Mouse (Mus musculus) heart, adult 11 months (tissue): ENCODE measurements around the gene Edem1.

ENCODE experiments used
- DNase-seq: peaks from one replicate; pipeline ENCODE4 v3.0.0; 2022

The Edem1 gene

DNA sequence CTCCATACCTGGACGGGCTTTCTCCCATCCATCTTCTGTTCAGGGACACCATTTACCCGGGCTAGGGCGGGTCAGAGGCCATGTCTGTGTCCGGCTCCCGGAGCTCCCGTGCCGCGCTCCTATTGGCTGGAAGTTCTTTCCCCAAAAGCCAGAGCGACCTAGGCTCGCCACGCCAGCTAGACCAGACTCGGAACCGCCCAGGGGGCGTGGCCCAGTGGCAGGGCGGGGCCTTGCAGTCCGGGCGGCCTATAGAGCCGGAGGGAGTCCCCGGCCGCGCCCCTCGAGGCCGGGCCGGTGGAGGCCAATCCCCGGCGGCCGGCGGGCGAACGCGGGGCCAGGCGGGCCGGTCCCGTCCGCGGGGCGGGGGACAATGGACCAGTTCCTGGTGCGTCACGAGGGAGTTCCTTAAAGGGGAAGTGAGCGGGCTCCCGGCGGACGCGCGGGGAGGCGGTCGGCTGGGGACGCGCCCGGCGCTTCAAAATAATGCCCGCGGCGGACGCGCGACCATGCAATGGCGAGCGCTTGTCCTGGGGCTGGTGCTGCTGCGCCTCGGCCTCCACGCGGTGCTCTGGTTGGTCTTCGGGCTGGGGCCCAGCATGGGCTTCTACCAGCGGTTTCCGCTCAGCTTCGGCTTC is at the start of gene Edem1:
Edem1 (plus strand) TSS at position 408 of the 635 bp plus-strand sequence.
- DNase-seq, result peak; percentile 100

DNA sequence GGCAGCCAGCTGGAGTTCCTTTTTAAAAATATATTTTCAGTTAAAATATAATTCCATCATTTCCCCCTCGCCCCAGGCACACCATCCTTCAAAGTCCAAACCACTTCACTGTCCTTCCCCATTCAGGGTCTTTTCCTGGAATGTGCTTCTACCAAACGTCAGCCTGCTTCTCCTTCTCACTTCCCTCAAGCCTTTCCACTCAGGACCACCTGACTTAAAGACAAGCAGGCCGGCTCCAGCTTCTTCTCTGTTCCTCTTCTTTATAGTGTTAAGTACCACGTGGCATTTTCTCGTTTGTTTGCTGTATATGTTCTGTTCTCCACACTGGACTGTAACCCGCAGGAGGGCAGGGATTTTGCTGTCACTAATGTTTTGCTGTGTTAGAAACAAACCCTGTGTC is 46.6 kb upstream of the Edem1 start:
- peak; percentile 93 for DNase-seq

DNA sequence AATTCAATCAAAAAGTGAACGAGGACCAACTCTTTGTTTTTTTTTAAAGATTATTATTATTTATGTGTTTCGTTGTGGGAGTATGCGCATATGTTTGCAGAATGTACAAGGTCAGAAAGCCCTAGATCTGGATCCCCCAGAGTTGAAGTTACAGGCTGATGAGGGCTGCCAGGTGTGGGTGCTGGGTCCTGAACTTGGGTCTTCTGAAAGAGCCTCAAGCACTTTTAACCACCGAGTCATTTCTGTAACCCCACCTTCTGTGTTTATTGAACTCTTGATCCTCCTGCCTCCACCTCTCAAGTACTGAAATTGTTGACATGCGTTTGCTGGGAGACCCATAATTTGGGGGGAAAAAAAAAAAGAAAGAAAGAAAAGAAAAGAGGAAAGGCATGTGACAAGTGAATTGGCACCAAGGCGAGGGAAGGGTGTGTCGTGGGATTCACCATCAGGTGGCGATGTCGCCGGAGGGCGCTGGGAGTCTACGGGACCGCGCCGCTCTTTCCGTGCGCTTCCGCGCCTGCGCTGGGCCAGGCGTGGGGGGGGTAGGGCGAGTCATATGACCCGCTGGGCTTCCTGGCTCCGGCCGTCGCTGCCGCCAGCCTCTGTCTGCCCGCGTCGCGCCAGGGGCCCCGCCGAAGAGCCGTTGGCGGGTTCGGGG is 45.8 kb upstream of the Edem1 start, which contains the start of gene Arl8b:
Arl8b (plus strand) TSS at position 574 of the 658 bp plus-strand sequence.
- peak; percentile 99 for DNase-seq

DNA sequence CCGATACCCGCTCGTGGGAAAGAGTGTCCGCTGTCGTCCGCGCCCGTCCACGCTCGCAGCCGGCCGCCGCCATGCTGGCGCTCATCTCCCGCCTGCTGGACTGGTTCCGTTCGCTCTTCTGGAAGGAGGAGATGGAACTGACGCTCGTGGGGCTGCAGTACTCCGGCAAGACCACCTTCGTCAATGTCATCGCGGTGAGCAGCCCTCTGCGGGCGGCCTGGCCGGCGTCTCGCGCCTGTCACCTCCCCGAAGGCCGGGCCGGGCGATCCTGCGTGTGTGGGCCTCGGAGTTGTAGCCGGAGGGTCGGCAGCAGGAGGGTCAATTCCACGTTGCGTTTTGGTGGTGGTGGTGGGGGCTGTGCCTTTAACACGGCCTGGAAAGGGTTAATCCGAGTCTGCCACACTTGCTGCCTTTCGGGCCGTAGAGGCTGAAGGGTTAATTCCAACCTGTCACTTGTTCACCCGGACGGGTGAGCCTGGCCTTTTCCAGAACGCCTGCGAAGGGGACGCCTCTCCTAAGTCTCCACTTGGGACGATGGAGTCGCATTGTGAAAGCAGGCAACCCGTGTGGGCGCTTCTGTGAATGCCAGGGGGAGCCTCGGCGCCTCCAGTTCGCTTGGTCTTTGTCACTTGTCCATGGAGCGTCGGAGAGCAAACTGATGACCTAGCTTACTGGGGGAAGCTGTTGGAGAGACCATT is 45.1 kb upstream of the Edem1 start:
- DNase-seq, result no peak

DNA sequence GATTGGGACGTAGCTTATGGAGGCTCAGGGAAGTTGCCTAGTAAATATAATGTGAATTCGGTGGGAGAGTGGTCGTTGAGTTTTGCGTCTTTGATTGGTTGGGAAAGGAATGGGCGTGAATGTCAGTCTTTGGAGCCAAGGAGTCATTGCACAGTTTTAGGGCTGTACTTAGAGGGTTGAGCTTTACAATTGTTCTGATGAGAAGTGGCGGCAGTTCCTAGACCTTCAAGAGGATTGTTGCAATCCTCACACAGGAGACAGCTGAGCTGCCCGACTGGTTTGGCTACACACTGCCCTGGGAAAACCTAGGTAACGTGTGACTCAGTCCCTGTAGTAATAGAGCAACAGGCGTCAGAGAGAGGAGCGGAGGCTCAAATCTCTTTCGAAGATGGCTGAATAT is 44.4 kb upstream of the Edem1 start:
- no peak for DNase-seq

DNA sequence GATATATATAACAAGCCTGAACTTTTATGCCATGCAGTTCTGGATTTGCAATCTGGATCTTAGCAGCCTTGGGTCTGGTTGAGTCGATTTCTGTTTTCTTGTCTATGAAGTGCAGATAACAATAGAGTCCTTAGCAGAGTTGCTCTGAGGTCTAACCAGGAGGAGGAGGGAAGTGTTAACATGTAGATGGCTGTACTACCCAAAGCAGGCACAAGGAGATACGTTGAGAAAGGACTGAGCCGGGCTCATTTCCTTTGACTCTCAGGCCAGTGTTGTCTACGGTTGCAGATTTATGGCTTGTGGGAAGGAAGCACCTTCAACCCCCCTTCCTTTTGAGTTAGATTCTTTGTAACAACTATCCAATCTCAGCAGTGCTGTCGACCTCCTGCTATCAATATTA is 43.6 kb upstream of the Edem1 start:
- DNase-seq, result no peak

DNA sequence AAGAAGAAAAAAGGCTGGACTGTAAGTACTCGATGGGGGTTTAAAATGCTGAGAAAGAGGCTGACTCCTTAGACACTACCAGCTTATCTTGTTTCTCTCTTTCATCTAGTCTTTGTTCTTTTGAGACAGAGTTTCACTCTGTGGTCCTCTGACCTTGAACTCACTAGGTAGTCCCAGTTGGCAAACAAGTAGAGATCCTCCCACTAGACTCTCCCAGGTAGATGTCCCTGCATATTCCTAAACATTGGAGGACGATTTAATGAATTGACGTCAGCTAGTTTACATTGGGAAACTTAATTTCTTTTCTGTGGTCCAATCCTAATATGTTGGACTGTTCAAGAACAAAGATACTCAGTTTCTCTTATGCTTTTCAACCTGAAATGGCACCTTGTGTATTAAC is 42.9 kb upstream of the Edem1 start:
- no peak for DNase-seq

DNA sequence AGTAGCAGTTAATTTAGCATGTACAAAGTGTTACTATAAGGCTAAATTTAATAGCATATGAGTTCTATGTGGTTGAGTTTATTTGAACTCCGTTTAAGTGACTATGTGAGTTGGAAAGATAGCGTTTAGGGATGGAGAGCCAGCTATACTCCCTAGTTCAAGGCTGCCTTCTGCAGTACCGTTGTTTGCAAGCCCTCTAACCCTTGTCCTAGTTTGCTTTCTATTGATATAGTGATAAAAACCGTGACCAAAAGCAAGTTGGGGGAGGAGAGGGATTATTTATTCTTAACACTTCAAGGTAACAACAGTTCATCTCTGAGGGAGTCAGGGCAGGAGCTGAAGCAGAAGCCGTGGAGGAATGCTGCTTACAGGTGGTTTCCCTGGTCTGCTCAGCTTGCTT is 36.9 kb upstream of the Edem1 start:
- no peak for DNase-seq

DNA sequence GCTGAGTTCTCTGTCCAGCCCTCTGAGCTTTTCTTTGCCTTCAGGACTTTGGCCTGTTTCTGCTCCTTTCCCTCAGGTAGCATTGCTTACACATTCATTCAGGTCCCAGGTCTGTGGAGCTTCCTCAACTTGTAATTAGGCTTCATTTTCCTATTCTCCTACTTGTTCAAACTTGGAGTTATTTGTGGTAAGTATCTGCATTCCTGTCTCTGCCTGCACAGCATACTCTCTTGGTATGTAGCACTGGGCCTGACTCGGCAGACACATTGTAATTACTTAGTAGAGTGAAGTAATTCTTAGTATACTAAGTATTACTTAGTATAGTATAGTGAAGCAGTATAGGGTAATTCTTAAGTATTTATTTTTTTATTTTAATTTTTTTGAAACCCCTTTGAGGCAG is 32.5 kb upstream of the Edem1 start:
- DNase-seq, result peak; percentile 2

DNA sequence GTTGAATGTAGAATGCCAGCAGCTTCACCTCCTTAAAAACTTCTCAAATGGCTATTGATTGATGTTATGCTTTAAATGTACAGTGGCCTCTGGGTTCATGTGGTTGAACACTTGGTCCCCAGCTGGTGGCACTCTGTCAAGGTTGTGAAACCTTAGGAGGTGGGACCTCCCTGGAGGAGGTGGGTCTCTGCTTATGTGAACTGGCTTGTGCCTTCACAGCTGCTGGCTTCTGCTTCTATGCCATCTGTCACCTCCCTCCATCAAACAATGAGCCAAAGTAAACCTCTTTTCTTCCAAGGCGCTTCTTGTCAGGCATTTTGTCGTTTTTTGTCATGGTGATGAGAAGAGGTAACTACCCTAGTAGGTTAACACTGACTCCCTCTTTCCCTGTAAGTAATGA is 31.7 kb upstream of the Edem1 start:
- peak; percentile 93 for DNase-seq

DNA sequence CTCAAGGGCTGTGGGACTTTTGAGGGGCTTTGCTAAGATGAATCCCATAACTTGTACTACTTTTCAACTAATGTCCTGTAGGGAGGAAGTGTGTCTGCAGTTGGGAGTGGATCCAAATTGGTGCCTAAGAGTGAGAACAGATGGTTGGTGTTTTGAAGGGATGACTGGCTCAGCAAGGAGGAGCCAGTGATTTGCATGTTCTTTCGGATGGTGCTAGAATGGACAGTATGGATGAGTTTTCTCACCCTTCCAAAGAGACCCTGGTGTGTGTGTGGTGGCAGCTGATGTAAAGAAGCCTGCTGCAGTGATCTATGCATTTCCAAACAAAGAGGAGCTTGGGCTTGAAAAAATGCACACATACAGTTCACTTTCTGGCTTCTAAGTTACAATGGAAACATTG is 23.2 kb upstream of the Edem1 start:
- peak; percentile 85 for DNase-seq

DNA sequence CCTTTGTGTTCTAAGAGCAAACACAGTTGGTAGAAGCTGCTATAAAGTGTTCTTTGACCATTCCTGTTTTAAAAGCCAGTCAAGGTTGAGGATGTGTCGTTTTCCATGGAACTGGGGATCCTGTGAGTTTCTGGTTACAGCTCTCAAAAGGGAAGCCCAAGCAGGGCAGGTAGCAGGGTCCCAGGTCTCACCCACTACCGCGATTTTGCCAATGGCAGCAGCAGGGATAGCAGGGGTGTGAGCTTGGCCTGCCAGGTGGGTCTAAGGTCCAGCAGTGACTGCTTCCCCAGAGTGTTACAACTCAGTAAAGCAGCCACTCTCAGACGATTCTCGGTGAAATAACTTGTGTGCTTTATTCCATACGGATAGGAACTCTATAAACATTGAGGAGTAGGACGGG is 22.6 kb upstream of the Edem1 start:
- peak; percentile 62 for DNase-seq

DNA sequence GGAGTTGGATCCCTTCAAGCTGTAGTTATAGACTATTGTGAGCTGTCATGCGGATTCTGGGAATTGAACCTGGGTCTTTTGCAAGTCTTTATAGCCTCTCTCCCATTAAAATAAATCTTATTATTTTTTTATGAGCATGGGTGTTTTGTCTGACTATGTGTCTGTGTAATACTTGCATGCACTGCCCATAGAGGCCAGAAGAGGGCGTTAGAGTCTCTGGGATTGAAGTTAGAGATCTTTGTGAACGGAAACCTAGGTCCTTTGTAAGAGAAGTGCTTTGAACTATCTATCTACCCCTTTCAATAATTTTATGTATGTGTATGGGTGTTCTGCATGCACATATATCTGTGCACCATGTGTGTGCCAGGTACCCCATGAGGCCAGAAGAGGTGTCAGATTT is 21.0 kb upstream of the Edem1 start:
- DNase-seq, result peak; percentile 25

DNA sequence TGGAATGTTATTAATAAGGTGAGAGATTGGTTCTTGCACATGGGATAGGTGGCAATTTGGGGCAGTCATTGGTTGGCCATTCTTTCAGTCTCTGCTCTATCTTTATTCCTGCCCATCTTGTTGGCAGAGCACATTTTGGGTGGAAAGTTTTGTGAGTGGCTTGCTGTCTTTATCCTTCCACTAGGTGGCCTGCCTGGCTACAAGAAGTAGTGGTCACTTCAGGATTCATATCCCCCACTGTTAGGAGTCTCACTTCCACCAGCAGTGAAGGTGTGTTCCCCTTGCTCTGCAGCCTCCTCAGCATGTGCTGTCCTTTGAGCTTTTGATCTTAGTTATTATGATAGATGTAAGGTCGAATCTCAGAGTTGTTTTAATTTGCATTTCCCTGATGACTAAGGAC is 19.7 kb upstream of the Edem1 start:
- peak; percentile 48 for DNase-seq

DNA sequence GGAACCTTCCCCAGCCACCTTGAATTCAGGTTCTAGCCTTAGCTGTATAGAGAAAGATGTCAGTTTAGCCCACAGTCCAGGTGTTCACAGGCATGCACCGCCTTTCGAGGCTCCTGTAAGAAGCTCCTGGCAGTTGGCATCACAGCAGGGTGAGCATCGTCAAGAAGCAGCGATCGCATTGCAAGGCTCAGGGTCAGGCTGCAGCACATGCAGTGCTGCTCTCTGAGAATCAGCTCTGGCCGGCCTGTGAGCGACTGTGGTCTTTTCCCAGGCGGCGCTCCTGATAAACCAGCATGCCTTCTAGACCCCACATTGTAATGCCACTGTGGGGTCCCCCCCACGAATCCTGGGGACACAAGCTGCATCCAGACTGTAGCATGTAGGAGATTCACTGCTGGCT is 18.2 kb upstream of the Edem1 start:
- peak; percentile 55 for DNase-seq

DNA sequence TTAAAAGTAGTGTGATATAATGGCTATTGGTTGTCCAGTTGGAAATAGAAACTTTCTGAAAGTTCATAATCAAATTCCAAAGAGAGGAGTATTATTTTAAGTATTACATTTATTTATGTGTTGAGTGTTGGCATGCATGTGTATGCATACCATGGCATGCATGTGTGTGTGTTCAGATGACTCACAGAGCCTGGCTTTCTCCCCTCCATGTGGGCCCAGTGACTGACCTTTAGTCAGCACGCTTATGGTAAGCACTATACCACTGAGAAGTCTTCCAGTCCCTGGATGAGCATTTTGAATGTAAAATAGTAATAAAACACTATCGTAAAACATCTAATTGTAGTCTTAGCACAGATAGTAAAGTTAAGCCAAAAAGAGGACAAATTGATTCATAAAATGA is 16.3 kb upstream of the Edem1 start:
- DNase-seq, result no peak

DNA sequence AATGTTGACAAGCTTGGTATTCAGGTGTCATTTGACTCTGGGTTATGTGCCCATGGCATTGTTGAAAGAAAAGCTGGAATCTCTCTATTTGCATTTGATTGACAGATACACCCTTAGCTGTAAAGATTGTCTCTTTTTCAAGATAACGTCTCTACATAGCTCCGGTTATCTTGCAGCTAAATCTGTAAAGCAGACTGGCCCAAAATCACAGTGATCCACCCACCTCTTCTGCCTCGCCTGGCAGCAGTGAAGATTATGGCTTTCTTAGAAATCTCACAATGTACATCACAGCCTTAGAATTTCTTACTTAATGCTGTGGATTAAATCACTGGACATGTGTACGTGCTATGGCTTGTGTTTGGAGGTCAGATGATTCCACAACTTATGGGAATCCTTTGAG is 10.9 kb upstream of the Edem1 start:
- no peak for DNase-seq

DNA sequence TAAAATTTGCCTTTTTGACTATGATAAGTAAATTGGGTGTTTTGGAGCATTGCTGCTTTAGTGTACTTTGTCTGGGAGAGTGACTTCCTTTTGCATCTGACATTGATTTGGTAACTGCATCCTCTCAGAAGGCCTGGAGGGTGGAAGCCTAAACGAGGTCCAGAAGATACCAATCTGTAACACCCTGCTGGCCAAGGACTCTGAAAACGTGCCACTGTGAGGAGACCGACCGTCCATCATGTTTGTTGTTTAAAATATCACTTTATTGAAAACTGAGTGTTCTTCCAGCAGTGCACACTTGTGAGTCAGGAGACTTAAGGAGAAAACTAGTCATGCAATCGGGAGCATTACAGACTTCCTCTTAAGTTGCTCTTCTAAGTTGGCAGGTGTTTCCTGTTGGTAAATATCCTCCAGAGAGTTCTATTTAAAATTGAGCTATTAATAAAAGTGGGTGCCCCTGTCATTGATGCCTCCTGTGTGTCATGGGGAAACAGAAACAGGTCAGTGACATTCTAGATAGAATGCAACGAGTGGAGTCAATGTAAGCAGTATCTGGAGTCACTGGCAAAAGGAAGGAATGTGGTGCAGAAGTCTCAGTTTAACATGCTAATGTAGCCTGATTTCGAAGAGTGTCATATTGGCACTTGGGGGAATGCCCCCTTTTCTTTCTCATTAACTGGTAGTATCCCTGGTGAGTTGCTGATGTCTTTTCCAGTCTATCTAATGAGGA is 3.5 kb upstream of the Edem1 start:
- DNase-seq, result peak; percentile 87

DNA sequence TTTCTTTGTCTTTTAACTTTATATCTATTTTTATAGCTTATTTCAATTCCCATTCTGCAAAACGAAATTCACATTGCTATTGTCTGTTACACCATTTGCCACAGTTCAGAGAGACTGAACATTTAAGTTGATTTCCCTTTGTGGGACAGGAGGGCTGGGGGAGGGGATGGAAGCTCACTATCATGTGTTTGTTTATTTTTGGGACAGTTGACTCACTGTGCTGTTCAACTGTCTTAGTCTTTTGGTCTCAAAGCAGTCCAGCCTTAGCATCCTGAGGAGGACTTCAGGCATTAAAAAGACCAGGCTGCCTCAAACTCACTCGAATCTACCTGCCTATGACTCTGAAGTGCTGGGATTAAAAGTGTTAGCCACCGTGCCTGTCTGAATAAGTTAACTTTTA is 2.4 kb upstream of the Edem1 start:
- peak; percentile 74 for DNase-seq

DNA sequence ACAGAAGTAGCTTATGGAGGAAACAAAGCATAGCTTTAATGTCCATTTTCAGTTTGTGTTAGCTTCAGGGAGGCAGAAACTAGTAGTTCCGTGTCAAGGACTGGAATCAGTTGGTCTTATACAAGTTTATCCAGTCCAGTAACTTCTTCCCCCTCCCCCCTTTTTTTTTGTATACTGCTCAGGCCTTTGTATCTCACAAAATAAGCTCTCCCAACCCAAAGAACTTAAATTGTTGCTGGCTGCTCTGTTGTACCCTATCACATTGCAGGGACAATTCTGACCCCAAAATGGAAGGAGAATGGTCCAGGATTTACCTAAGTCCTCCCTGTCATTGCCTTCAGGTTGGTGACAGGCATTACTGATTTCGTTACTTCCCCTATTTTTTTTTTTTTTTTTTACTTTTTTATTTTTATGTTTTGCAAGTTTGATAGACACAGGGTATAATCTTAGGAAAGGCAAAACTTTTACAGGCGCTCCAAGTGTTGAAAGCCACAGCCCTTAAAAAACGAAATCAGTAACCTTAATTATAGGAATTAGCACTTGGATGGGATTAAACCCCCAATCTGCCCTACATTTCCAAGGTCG is 1.0 kb upstream of the Edem1 start:
- peak; percentile 45 for DNase-seq

DNA sequence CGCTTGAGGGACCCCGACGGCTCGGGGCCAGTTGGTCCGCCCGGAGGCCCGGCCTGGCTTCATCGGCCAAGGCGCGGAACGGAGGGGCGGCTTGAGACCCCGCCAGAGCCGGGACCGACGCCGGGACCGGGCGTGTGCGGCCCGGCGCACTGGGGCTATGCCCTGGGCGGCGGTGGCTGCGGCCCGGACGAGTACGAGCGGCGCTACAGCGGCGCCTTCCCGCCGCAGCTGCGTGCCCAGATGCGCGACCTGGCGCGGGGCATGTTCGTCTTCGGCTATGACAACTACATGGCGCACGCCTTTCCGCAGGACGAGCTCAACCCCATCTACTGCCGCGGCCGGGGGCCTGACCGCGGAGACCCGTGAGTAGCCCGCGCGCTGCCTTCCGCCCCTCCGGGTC is 431 bp downstream of the Edem1 start:
- no peak for DNase-seq

DNA sequence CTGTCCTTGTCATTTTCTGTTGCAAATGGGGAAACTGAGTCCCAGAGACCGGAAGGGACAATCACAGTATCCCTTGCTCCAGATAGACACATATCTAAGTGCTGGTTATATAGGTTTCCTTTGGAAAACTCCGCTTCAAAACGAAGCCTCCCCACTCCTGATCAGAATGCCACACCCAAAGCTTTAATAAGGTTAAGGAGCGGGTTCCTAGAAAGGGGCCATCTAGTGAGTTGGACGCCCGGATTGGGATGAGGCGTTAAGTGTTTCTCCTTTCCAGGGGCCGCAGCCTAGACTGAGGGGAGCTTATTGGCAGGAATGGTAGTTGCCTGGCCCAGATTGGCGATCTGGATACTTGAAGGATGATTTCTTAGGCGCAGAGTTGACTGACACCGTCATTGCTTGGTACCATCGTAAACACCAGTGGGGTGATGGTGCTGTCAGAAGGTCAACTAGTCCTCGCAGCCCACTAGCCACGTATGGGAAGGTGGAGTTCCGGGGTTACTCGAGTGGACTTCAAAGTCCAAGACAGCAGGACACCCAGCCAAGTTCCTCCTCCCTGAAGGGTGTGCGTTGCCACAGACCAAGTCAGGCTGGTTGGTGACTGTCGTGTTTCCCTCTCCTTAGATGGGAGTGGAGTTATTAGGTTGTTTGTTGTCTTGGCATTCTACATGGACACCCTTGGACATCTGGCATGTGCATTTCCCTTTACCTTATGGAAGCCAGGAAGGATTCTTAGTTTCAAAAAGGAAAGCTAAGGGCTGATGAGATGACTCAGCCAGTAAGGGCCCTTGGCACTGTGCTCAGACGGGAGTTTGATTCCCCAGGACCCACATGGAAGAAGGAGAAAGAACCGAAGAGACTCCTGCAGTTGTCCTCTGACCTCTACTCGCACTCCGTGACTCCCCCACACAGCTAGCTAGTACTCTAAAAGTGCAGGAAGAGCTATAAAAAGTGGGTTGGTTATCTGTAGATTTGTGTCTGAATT is 1.2 kb downstream of the Edem1 start:
- peak; percentile 97 for DNase-seq
